Mouse (Mus musculus) ES-E14 (cell line): ENCODE results near the gene Safb2. TPM values are rescaled to one million over a fixed set of nuclear protein-coding genes. Genes with fewer than 3 reads are reported as not detected.

Experiments
- DNase-seq: peaks from one replicate; pipeline ENCODE4 v3.0.0-alpha.2; 2013; ENCODE audit warnings: low read depth, low spot score
- H3K27ac ChIP-seq: 2 replicates; pipeline ENCODE4 v1.5.1; 2012; ENCODE audit warnings: low read depth, mild to moderate bottlenecking, low read length, moderate library complexity, mixed read lengths; ENCODE audit not compliant: poor library complexity, insufficient read depth, severe bottlenecking
- H3K36me3 ChIP-seq: 2 replicates; pipeline ENCODE4 v1.6.1; 2012; ENCODE audit warnings: mild to moderate bottlenecking, low read length, moderate library complexity, mixed read lengths; ENCODE audit not compliant: control insufficient read depth, poor library complexity, insufficient read depth, severe bottlenecking
- H3K4me1 ChIP-seq, 2 experiments: fragments of 150-350 bp in 1 of 2; sonication (generic) in 1 of 2; 2 replicates each; pipeline ENCODE4 v1.6.1; 2012; ENCODE audit warnings: low read length in 2 of 2, mild to moderate bottlenecking in 1 of 2, mixed read lengths in 1 of 2; ENCODE audit not compliant: control insufficient read depth in 2 of 2, insufficient read depth in 2 of 2, poor library complexity in 1 of 2
- H3K4me3 ChIP-seq, 2 experiments: fragments of 150-350 bp in 1 of 2; sonication (generic) in 1 of 2; 2 replicates each; pipeline ENCODE4 v1.5.1; 2012; ENCODE audit warnings: low read length in 2 of 2, low read depth in 1 of 2, mild to moderate bottlenecking in 1 of 2, mixed read lengths in 1 of 2; ENCODE audit not compliant: insufficient read depth in 1 of 2, poor library complexity in 1 of 2, severe bottlenecking in 1 of 2
- H3K9ac ChIP-seq: 2 replicates; pipeline ENCODE4 v1.6.1; 2012; ENCODE audit warnings: low read depth, mild to moderate bottlenecking, low read length, mixed read lengths; ENCODE audit not compliant: poor library complexity, insufficient read depth, severe bottlenecking
- H3K9me3 ChIP-seq: fragments of 150-350 bp; sonication (generic); 2 replicates; pipeline ENCODE4 v1.6.1; 2012; ENCODE audit warnings: low read depth, mild to moderate bottlenecking, low read length; ENCODE audit not compliant: control insufficient read depth, insufficient read depth
- CHD2 ChIP-seq: IDR thresholded peaks from 2 replicates; pipeline ENCODE4 v1.6.1; 2014; ENCODE audit warnings: mild to moderate bottlenecking, low read depth, low read length, inconsistent platforms
- HCFC1 ChIP-seq: IDR thresholded peaks from 2 replicates; pipeline ENCODE4 v1.6.1; 2012; ENCODE audit warnings: low read length, inconsistent platforms, borderline replicate concordance; ENCODE audit not compliant: insufficient read depth
- MAFK ChIP-seq: IDR thresholded peaks from 2 replicates; pipeline ENCODE4 v1.6.1; 2014; ENCODE audit warnings: mild to moderate bottlenecking, low read depth, low read length, inconsistent platforms; ENCODE audit not compliant: insufficient read depth
- ZC3H11A ChIP-seq: IDR thresholded peaks from 2 replicates; pipeline ENCODE4 v1.6.1; 2012; ENCODE audit warnings: low read depth, mild to moderate bottlenecking, inconsistent platforms, low read length, borderline replicate concordance
- ZNF384 ChIP-seq: IDR thresholded peaks from 2 replicates; pipeline ENCODE4 v1.6.1; 2012; ENCODE audit warnings: low read depth, low read length, inconsistent platforms
- in situ Hi-C, 2 experiments: fragments of 600-800 bp; cut with MboI; formaldehyde crosslinking; loops; one replicate each; pipeline ENCODE4 v1.15.1; 2025; ENCODE audit warnings: low sequenced_read_pairs in 2 of 2, inconsistent platforms in 1 of 2; ENCODE audit not compliant: unreplicated experiment in 2 of 2
- total RNA-seq: library from RNA; depleted of rRNA; stranded (reverse); fragments of 300-350 nt; gene quantifications from 2 replicates; pipeline ENCODE4 v1.2.3, GENCODE M21; 2012

Gene Safb2
- total RNA-seq, 1 experiment, result 113 TPM

GRCm38 (mm10) chr17:56607521-56608062 lies 23.2 kb upstream of the Safb2 start:
- Histone ChIP-seq H3K4me3 (no peak overlapping the region), H3K9me3 (no peaks in the 10 kb centered on the region), H3K36me3 (peaks cover 48% of the 10 kb centered on the region), H3K4me1 (peaks cover 5 to 10% of the 10 kb centered on the region in 2 experiments), H3K27ac (no peak overlapping the region), H3K9ac (no peak overlapping the region)
- TF ChIP-seq ZC3H11A (no peak), CHD2 (no peak), HCFC1 (no peak)
- in situ Hi-C loops, result no loop called here
- no peak for DNase-seq

- Histone ChIP-seq H3K4me3 (no peak overlapping the region), H3K9me3 (no peaks in the 10 kb centered on the region), H3K4me1 (peaks cover 2 to 8% of the 10 kb centered on the region in 2 experiments; a peak in 3 of 4 replicates), H3K27ac (no peak overlapping the region), H3K36me3 (peaks cover 67% of the 10 kb centered on the region), H3K9ac (no peak overlapping the region)
- TF ChIP-seq ZNF384, result no peak
- TF ChIP-seq CHD2, result no peak
- no peak for TF ChIP-seq ZC3H11A
- no peak for TF ChIP-seq HCFC1
- no peak for TF ChIP-seq MAFK
- DNase-seq, result no peak
- in situ Hi-C loops, result no loop called here
These were observed 21.0 kb upstream of the Safb2 start for GRCm38 (mm10) chr17:56605431-56605830.

DNA sequence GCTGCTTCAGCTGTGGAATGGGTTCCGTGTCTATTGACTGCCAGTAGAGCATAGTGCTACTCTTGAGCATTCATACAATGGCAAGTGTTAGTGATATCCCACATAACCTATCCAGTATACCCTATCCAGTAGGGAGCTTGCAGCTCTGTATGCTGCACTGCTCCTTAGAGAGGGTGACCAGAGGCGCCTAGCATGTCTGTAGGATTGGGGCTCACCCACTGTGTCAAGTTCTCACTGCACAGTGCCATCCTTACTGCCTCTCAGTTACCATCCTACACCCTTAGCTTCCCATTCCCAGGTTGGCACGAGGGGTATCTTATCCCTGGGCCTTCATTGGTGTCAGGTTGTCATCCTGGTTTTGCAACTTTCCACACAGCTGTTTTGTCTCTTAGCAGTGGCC lies 20.0 kb upstream of the Safb2 start:
- Histone ChIP-seq H3K27ac (no peak overlapping the region), H3K4me1 (peaks cover 2 to 5% of the 10 kb centered on the region in 2 experiments; a peak in 3 of 4 replicates), H3K4me3 (no peak overlapping the region), H3K9ac (no peak overlapping the region), H3K36me3 (peaks cover 76% of the 10 kb centered on the region), H3K9me3 (no peaks in the 10 kb centered on the region)
- TF ChIP-seq MAFK (no peak), ZC3H11A (no peak), HCFC1 (no peak), ZNF384 (no peak), CHD2 (no peak)
- DNase-seq, result no peak
- in situ Hi-C loops, result no loop called here

DNA sequence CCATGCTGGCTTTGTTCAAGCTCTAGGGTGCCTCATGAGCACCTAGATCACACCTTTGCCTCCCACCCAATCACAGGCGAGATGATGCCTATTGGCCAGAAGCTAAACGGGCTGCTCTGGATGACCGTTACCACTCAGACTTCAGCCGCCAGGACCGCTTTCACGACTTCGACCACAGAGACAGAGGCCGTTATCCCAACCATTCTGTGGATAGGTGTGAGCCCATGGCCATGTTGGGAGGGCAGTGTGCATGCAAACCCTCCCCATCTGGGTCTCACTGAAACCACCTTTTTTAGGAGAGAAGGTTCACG lies 19.6 kb upstream of the Safb2 start:
- no peak for TF ChIP-seq HCFC1
- TF ChIP-seq MAFK, result no peak
- no peak for TF ChIP-seq ZNF384
- no peak for DNase-seq
- peaks cover 2 to 5% of the 10 kb centered on the region in 2 experiments; a peak in 3 of 4 replicates for H3K4me1 ChIP-seq
- in situ Hi-C loops, result no loop called here
- H3K9me3 ChIP-seq, result no peaks in the 10 kb centered on the region
- H3K4me3 ChIP-seq, result no peak overlapping the region
- no peak overlapping the region for H3K9ac ChIP-seq
- peaks cover 78% of the 10 kb centered on the region for H3K36me3 ChIP-seq
- H3K27ac ChIP-seq, result no peak overlapping the region
